Mouse (Mus musculus): ENCODE results near the gene Scfd1. TPM values are rescaled to one million over a fixed set of nuclear protein-coding genes. Genes with fewer than 3 reads are reported as not detected.

The Scfd1 gene
- polyA plus RNA-seq, 1 experiment from 2014 or later = 37.6 TPM

GRCm38 (mm10) chr12:51481246-51481645, 103.9 kb downstream of the Scfd1 start:
- no peaks in the 10 kb centered on the region for H3K36me3 ChIP-seq (ENCODE audit: control insufficient read depth, insufficient read depth)
- no peaks in the 10 kb centered on the region for H3K9me3 ChIP-seq (replicated peaks; ENCODE audit: control insufficient read depth, low read length)
- no peaks in the 10 kb centered on the region for H3K4me1 ChIP-seq (ENCODE audit: control insufficient read depth, low read depth, low read length)
- H3K27ac ChIP-seq (ENCODE audit: low read length) = no peak overlapping the region
- WGBS (ENCODE audit: insufficient replicate concordance) = 72% methylated on average over 2 of the region's 2 CpGs
- H3K27me3 ChIP-seq (ENCODE audit: control insufficient read depth, insufficient read depth, low read depth, low read length) = no peaks in the 10 kb centered on the region
- no peak overlapping the region for H3K9ac ChIP-seq (ENCODE audit: low read depth, low read length)
- ATAC-seq (ENCODE audit: low read depth) = no peak
- no peak overlapping the region for H3K4me2 ChIP-seq (ENCODE audit: low read depth, low read length)
- H3K4me3 ChIP-seq (ENCODE audit: low read depth, low read length) = no peak overlapping the region

GRCm38 (mm10) chr12:51492040-51492439, 114.7 kb downstream of the Scfd1 start:
- Histone ChIP-seq H3K9me3 (replicated peaks; ENCODE audit: control insufficient read depth, low read length) (no peaks in the 10 kb centered on the region), H3K9ac (ENCODE audit: low read depth, low read length) (no peak overlapping the region), H3K4me1 (ENCODE audit: control insufficient read depth, low read depth, low read length) (no peaks in the 10 kb centered on the region), H3K4me2 (ENCODE audit: low read depth, low read length) (no peak overlapping the region), H3K4me3 (ENCODE audit: low read depth, low read length) (no peak overlapping the region), H3K36me3 (ENCODE audit: control insufficient read depth, insufficient read depth) (no peaks in the 10 kb centered on the region), H3K27me3 (ENCODE audit: control insufficient read depth, insufficient read depth, low read depth, low read length) (no peaks in the 10 kb centered on the region), H3K27ac (ENCODE audit: low read length) (no peak overlapping the region)
- no peak for ATAC-seq (ENCODE audit: low read depth)
- WGBS (ENCODE audit: insufficient replicate concordance) = 45% methylated on average over 7 of the region's 7 CpGs

GRCm38 (mm10) chr12:51493476-51493875, 116.2 kb downstream of the Scfd1 start:
- no peak overlapping the region for H3K27ac ChIP-seq (ENCODE audit: low read length)
- 76% methylated on average over 11 of the region's 11 CpGs for WGBS (ENCODE audit: insufficient replicate concordance)
- no peak overlapping the region for H3K4me2 ChIP-seq (ENCODE audit: low read depth, low read length)
- no peaks in the 10 kb centered on the region for H3K27me3 ChIP-seq (ENCODE audit: control insufficient read depth, insufficient read depth, low read depth, low read length)
- H3K4me1 ChIP-seq (ENCODE audit: control insufficient read depth, low read depth, low read length) = no peaks in the 10 kb centered on the region
- H3K9me3 ChIP-seq (replicated peaks; ENCODE audit: control insufficient read depth, low read length) = no peaks in the 10 kb centered on the region
- no peaks in the 10 kb centered on the region for H3K36me3 ChIP-seq (ENCODE audit: control insufficient read depth, insufficient read depth)
- H3K4me3 ChIP-seq (ENCODE audit: low read depth, low read length) = no peak overlapping the region
- H3K9ac ChIP-seq (ENCODE audit: low read depth, low read length) = no peak overlapping the region
- no peak for ATAC-seq (ENCODE audit: low read depth)

- Histone ChIP-seq H3K4me1 (ENCODE audit: control insufficient read depth, low read depth, low read length) (no peaks in the 10 kb centered on the region), H3K27me3 (ENCODE audit: control insufficient read depth, insufficient read depth, low read depth, low read length) (no peaks in the 10 kb centered on the region), H3K27ac (ENCODE audit: low read length) (no peak overlapping the region), H3K36me3 (ENCODE audit: control insufficient read depth, insufficient read depth) (no peaks in the 10 kb centered on the region), H3K9me3 (replicated peaks; ENCODE audit: control insufficient read depth, low read length) (no peaks in the 10 kb centered on the region), H3K4me3 (ENCODE audit: low read depth, low read length) (no peak overlapping the region), H3K9ac (ENCODE audit: low read depth, low read length) (no peak overlapping the region), H3K4me2 (ENCODE audit: low read depth, low read length) (no peak overlapping the region)
- ATAC-seq (ENCODE audit: low read depth) = no peak
- WGBS (ENCODE audit: insufficient replicate concordance) = 83% methylated on average over 20 of the region's 20 CpGs
These were observed 117.3 kb downstream of the Scfd1 start for GRCm38 (mm10) chr12:51494641-51495040.

Other genes starting within 250 kb of the Scfd1 start
- gene G2e3, start 29.4 kb upstream of the Scfd1 start, polyA plus RNA-seq (2015; fragmentation: Nextera tagmentation; extraction: Ambion mirVana) = 14.2 and 15.4 TPM in 2 replicates
- gene Coch, start 215.8 kb downstream of the Scfd1 start, polyA plus RNA-seq (2015; fragmentation: Nextera tagmentation; extraction: Ambion mirVana) = 0.06 and 0.11 TPM in 2 replicates